25 mouse cellular contexts compared by ENCODE assay signal in genomic region chr12:40568365-40568885, GRCm38 (mm10).
DNase-seq lines count a peak whose midpoint lies in the region; ATAC-seq and TF ChIP-seq lines count a peak whose summit lies in the region.
"Had no signal": no experiment of that assay in that cellular context is flagged by ENCODE, and none has a peak within 500 bp of the region (broad histone marks: within the 10 kb centered on the region; RNA-seq: fewer than 3 reads in every experiment).

No protein-coding gene starts in this region.

- ATAC-seq in forebrain, embryonic 15.5 days (replicated peaks) = peak; percentile 61
- ATAC-seq in embryonic facial prominence, embryonic 14.5 days (ENCODE audit: low read depth) = peak; percentile 26; the same call in 1 of the 2 replicates
- no peak for ATAC-seq in monocyte, adult 5-6 weeks (replicated peaks; ENCODE audit: insufficient number of reproducible peaks, low FRiP score, low TSS enrichment, poor library complexity, severe bottlenecking)
- ATAC-seq: CD4-positive, CD25-positive, alpha-beta regulatory T cell, adult 4 months; hindbrain, postnatal 0 days; intestine, embryonic 15.5 days; midbrain, embryonic 16.5 days had no signal

- no peak overlapping the region for H3K9ac ChIP-seq in forebrain, embryonic 15.5 days (replicated peaks)
- H3K9ac ChIP-seq in embryonic facial prominence, embryonic 14.5 days (ENCODE audit: low read depth, low read length) = no peak overlapping the region
- H3K9ac ChIP-seq: intestine, embryonic 15.5 days; limb, embryonic 15.5 days; liver, embryonic 13.5 days; neural tube, embryonic 12.5 days had no signal

- H3K9me3 ChIP-seq in forebrain, embryonic 15.5 days = no peaks in the 10 kb centered on the region
- H3K9me3 ChIP-seq in forebrain, embryonic 10.5 days = no peaks in the 10 kb centered on the region
- no peaks in the 10 kb centered on the region for H3K9me3 ChIP-seq in embryonic facial prominence, embryonic 14.5 days (ENCODE audit: control insufficient read depth, low read length)
- H3K9me3 ChIP-seq: hindbrain, embryonic 10.5 days; intestine, embryonic 15.5 days; limb, embryonic 15.5 days; liver, embryonic 13.5 days; neural tube, embryonic 12.5 days had no signal

- peaks cover 12% of the 10 kb centered on the region for H3K4me1 ChIP-seq in forebrain, embryonic 15.5 days
- peaks cover 16% of the 10 kb centered on the region for H3K4me1 ChIP-seq in forebrain, embryonic 10.5 days
- H3K4me1 ChIP-seq in embryonic facial prominence, embryonic 14.5 days (ENCODE audit: control insufficient read depth, insufficient read depth, low read length) = 0 out of 2 replicates have a peak, but pooled peaks cover 9% of the 10 kb centered on the region
- H3K4me1 ChIP-seq: hindbrain, embryonic 10.5 days; intestine, embryonic 15.5 days; limb, embryonic 15.5 days; liver, embryonic 13.5 days had no signal

- H3K27me3 ChIP-seq in forebrain, embryonic 15.5 days = no peaks in the 10 kb centered on the region
- H3K27me3 ChIP-seq in forebrain, embryonic 10.5 days (ENCODE audit: poor library complexity, severe bottlenecking) = no peaks in the 10 kb centered on the region
- H3K27me3 ChIP-seq in embryonic facial prominence, embryonic 14.5 days (replicated peaks; ENCODE audit: control insufficient read depth, insufficient read depth, low read length) = no peaks in the 10 kb centered on the region
- H3K27me3 ChIP-seq: intestine, embryonic 15.5 days; limb, embryonic 15.5 days; liver, embryonic 13.5 days; neural tube, embryonic 12.5 days had no signal

- H3K4me2 ChIP-seq in forebrain, embryonic 15.5 days (replicated peaks) = no peak overlapping the region
- no peak overlapping the region for H3K4me2 ChIP-seq in embryonic facial prominence, embryonic 14.5 days (ENCODE audit: low read depth, low read length)
- H3K4me2 ChIP-seq: intestine, embryonic 15.5 days; limb, embryonic 15.5 days; liver, embryonic 13.5 days; midbrain, embryonic 11.5 days; neural tube, embryonic 12.5 days had no signal

- H3K36me3 ChIP-seq in forebrain, embryonic 15.5 days = no peaks in the 10 kb centered on the region
- H3K36me3 ChIP-seq in forebrain, embryonic 10.5 days (replicated peaks) = no peaks in the 10 kb centered on the region
- no peaks in the 10 kb centered on the region for H3K36me3 ChIP-seq in embryonic facial prominence, embryonic 14.5 days (ENCODE audit: control insufficient read depth, insufficient read depth, low read length)
- H3K36me3 ChIP-seq: hindbrain, embryonic 10.5 days; intestine, embryonic 15.5 days; limb, embryonic 15.5 days; liver, embryonic 13.5 days; neural tube, embryonic 12.5 days had no signal

- H3K4me3 ChIP-seq in forebrain, embryonic 15.5 days = no peak overlapping the region
- no peak overlapping the region for H3K4me3 ChIP-seq in forebrain, embryonic 10.5 days
- H3K4me3 ChIP-seq in embryonic facial prominence, embryonic 14.5 days (ENCODE audit: low read depth, low read length) = no peak overlapping the region
- H3K4me3 ChIP-seq in layer of hippocampus, adult 2 months = no peak overlapping the region
- H3K4me3 ChIP-seq: hindbrain, embryonic 10.5 days; intestine, embryonic 15.5 days; limb, embryonic 15.5 days; liver, embryonic 13.5 days; myocyte; neural tube, embryonic 12.5 days had no signal

- no peak for DNase-seq in forebrain, embryonic 10.5 days (ENCODE audit: extremely low spot score, low spot score)
- peak; percentile 11 for DNase-seq in testis, postnatal 14 days (ENCODE audit: low spot score)
- DNase-seq in testis, postnatal 10 days (ENCODE audit: low spot score) = no peak
- DNase-seq in embryonic facial prominence, embryonic 14.5 days (ENCODE audit: low spot score) = no peak
- DNase-seq in layer of hippocampus, adult 2 months (ENCODE audit: low spot score in 2 of 2) = no peak
- DNase-seq: adrenal gland, adult 8-10 months; cerebellum, adult 11 months; cerebellum, adult 9-11 months; heart, postnatal 14 days; liver, embryonic 13.5 days; lung, adult 18-20 months; lung, postnatal 14 days; right cerebral cortex, postnatal 4 days had no signal

- H3K27ac ChIP-seq in forebrain, embryonic 15.5 days (replicated peaks) = no peak overlapping the region
- H3K27ac ChIP-seq in forebrain, embryonic 10.5 days = no peak overlapping the region
- H3K27ac ChIP-seq in embryonic facial prominence, embryonic 14.5 days (replicated peaks; ENCODE audit: low read depth, low read length) = no peak overlapping the region
- H3K27ac ChIP-seq in layer of hippocampus, adult 2 months = no peak overlapping the region
- H3K27ac ChIP-seq: hindbrain, embryonic 10.5 days; hindbrain, postnatal 0 days; intestine, embryonic 15.5 days; limb, embryonic 15.5 days; liver, embryonic 13.5 days; neural tube, embryonic 12.5 days; stomach, postnatal 0 days had no signal

- TF ChIP-seq CTCF in layer of hippocampus, adult 2 months (conservative IDR thresholded peaks at IDR 0.05) = no peak

- 64% methylated on average over 4 of the region's 4 CpGs for WGBS in forebrain, embryonic 15.5 days
- WGBS in forebrain, embryonic 10.5 days = 88% methylated on average over 4 of the region's 4 CpGs
- 44% methylated on average over 4 of the region's 4 CpGs for WGBS in embryonic facial prominence, embryonic 14.5 days
